Mouse (Mus musculus): ENCODE data around the gene Dpp9.

GRCm38 (mm10) chr17:56202476-56202875 lies 16.2 kb downstream of the Dpp9 start:
- no peak for TF ChIP-seq GATA1 (IDR thresholded peaks at IDR 0.05; ENCODE audit: low read length)
- TF ChIP-seq TAL1 (IDR thresholded peaks at IDR 0.05; ENCODE audit: low read length): no peak

Measured in erythroblast, embryonic 14.5 days (primary cell).